Mouse (Mus musculus): ENCODE measurements at regions not wholly inside any gene's neighbourhood (a gene's known extent, or its start where the extent isn't known, plus 50 kb on each side); places are given as distances from the start of the nearest gene placed in this dataset.

GRCm38 (mm10) chr4:55670258-55670657, 138.0 kb upstream of the Klf4 start:
- no peaks in the 10 kb centered on the region for H3K9me3 ChIP-seq (replicated peaks)
- no peak overlapping the region for H3K4me2 ChIP-seq
- no peak for ATAC-seq (replicated peaks; ENCODE audit: low FRiP score)
- no peak overlapping the region for H3K4me3 ChIP-seq (replicated peaks)
- no peaks in the 10 kb centered on the region for H3K36me3 ChIP-seq
- H3K27me3 ChIP-seq, result no peaks in the 10 kb centered on the region
- H3K27ac ChIP-seq, result no peak overlapping the region
- H3K9ac ChIP-seq, result no peak overlapping the region
- H3K4me1 ChIP-seq, result no peaks in the 10 kb centered on the region
- WGBS, result 70% methylated on average over 4 of the region's 4 CpGs

- ATAC-seq (replicated peaks; ENCODE audit: low FRiP score), result no peak
- Histone ChIP-seq H3K9ac (no peak overlapping the region), H3K36me3 (no peaks in the 10 kb centered on the region), H3K27me3 (no peaks in the 10 kb centered on the region), H3K4me2 (no peak overlapping the region), H3K27ac (no peak overlapping the region), H3K9me3 (replicated peaks) (no peaks in the 10 kb centered on the region), H3K4me1 (no peaks in the 10 kb centered on the region), H3K4me3 (replicated peaks) (no peak overlapping the region)
- WGBS, result 88% methylated on average over 4 of the region's 4 CpGs
Measured at GRCm38 (mm10) chr4:55664822-55665221, 132.6 kb upstream of the Klf4 start.

- no peak overlapping the region for H3K9ac ChIP-seq
- H3K4me3 ChIP-seq (replicated peaks), result no peak overlapping the region
- H3K9me3 ChIP-seq (replicated peaks), result no peaks in the 10 kb centered on the region
- no peak overlapping the region for H3K4me2 ChIP-seq
- no peaks in the 10 kb centered on the region for H3K36me3 ChIP-seq
- H3K27me3 ChIP-seq, result no peaks in the 10 kb centered on the region
- 12% methylated on average over 5 of the region's 5 CpGs for WGBS
- H3K4me1 ChIP-seq, result no peaks in the 10 kb centered on the region
- no peak overlapping the region for H3K27ac ChIP-seq
- peak; percentile 47 for ATAC-seq (replicated peaks; ENCODE audit: low FRiP score)
Measured at GRCm38 (mm10) chr4:55663856-55664255, 131.6 kb upstream of the Klf4 start.

- Histone ChIP-seq H3K27me3 (no peaks in the 10 kb centered on the region), H3K4me1 (no peaks in the 10 kb centered on the region)
- ATAC-seq (replicated peaks; ENCODE audit: low FRiP score), result no peak
Measured at GRCm38 (mm10) chr4:55662041-55662440, 129.8 kb upstream of the Klf4 start.

GRCm38 (mm10) chr4:55658904-55659303, 126.6 kb upstream of the Klf4 start:
- no peak overlapping the region for H3K9ac ChIP-seq
- no peaks in the 10 kb centered on the region; the same call in 1 of the 2 replicates for H3K27me3 ChIP-seq
- no peak overlapping the region for H3K4me2 ChIP-seq
- H3K4me1 ChIP-seq, result no peaks in the 10 kb centered on the region
- H3K27ac ChIP-seq, result no peak overlapping the region
- WGBS, result 91% methylated on average over 6 of the region's 6 CpGs
- no peak for ATAC-seq (replicated peaks; ENCODE audit: low FRiP score)
- no peaks in the 10 kb centered on the region for H3K36me3 ChIP-seq
- no peaks in the 10 kb centered on the region for H3K9me3 ChIP-seq (replicated peaks)
- no peak overlapping the region for H3K4me3 ChIP-seq (replicated peaks)

More at GRCm38 (mm10) chr4:55662041-55662440, 129.8 kb upstream of the Klf4 start:
- Histone ChIP-seq H3K4me3 (replicated peaks) (no peak overlapping the region), H3K27ac (no peak overlapping the region), H3K9me3 (replicated peaks) (no peaks in the 10 kb centered on the region), H3K36me3 (no peaks in the 10 kb centered on the region), H3K9ac (no peak overlapping the region), H3K4me2 (no peak overlapping the region)
- 48% methylated on average over 5 of the region's 5 CpGs for WGBS

GRCm38 (mm10) chr4:55655329-55655728, 123.1 kb upstream of the Klf4 start:
- Histone ChIP-seq H3K36me3 (no peaks in the 10 kb centered on the region), H3K9me3 (replicated peaks) (no peaks in the 10 kb centered on the region), H3K9ac (no peak overlapping the region), H3K4me3 (replicated peaks) (no peak overlapping the region), H3K27ac (no peak overlapping the region), H3K27me3 (peaks cover 9% of the 10 kb centered on the region), H3K4me1 (peaks cover 7% of the 10 kb centered on the region), H3K4me2 (no peak overlapping the region)
- ATAC-seq (replicated peaks; ENCODE audit: low FRiP score), result no peak
- 89% methylated on average over 2 of the region's 2 CpGs for WGBS

- ATAC-seq (replicated peaks; ENCODE audit: low FRiP score), result no peak
- 80% methylated on average over 5 of the region's 5 CpGs for WGBS
- Histone ChIP-seq H3K9ac (no peak overlapping the region), H3K36me3 (no peaks in the 10 kb centered on the region), H3K27me3 (peaks cover 18% of the 10 kb centered on the region), H3K27ac (no peak overlapping the region), H3K4me2 (no peak overlapping the region), H3K4me3 (replicated peaks) (no peak overlapping the region), H3K9me3 (replicated peaks) (no peaks in the 10 kb centered on the region), H3K4me1 (peaks cover 11% of the 10 kb centered on the region)
Measured at GRCm38 (mm10) chr4:55652628-55653027, 120.4 kb upstream of the Klf4 start.

GRCm38 (mm10) chr4:55651811-55652410, 119.6 kb upstream of the Klf4 start:
- H3K27me3 ChIP-seq, result peaks cover 23% of the 10 kb centered on the region
- H3K4me1 ChIP-seq, result peaks cover 11% of the 10 kb centered on the region
- peak overlapping the region; percentile 90 for H3K4me2 ChIP-seq
- peak overlapping the region; percentile 62 for H3K9ac ChIP-seq
- no peaks in the 10 kb centered on the region for H3K9me3 ChIP-seq (replicated peaks)
- H3K36me3 ChIP-seq, result no peaks in the 10 kb centered on the region
- H3K27ac ChIP-seq, result peak overlapping the region; percentile 96
- WGBS, result 15% methylated on average over 12 of the region's 12 CpGs
- ATAC-seq (replicated peaks; ENCODE audit: low FRiP score), result 0 out of 2 replicates have a peak, but pooled peaks have one; percentile 31
- peak overlapping the region; percentile 59 for H3K4me3 ChIP-seq (replicated peaks)

GRCm38 (mm10) chr4:55651051-55651763, 118.9 kb upstream of the Klf4 start:
- Histone ChIP-seq H3K9me3 (replicated peaks) (no peaks in the 10 kb centered on the region), H3K4me1 (peaks cover 11% of the 10 kb centered on the region), H3K9ac (peak overlapping the region; percentile 62), H3K4me3 (replicated peaks) (peak overlapping the region; percentile 59), H3K4me2 (peak overlapping the region; percentile 90), H3K27me3 (peaks cover 23% of the 10 kb centered on the region), H3K36me3 (no peaks in the 10 kb centered on the region), H3K27ac (peak overlapping the region; percentile 96)
- under 1% methylated on average over 51 of the region's 56 CpGs for WGBS
- peak; percentile 92 for ATAC-seq (replicated peaks; ENCODE audit: low FRiP score)

GRCm38 (mm10) chr4:55650186-55650585, 117.9 kb upstream of the Klf4 start:
- H3K27ac ChIP-seq, result peak overlapping the region; percentile 96; the same call in 1 of the 2 replicates
- H3K27me3 ChIP-seq, result peaks cover 23% of the 10 kb centered on the region
- H3K4me1 ChIP-seq, result peaks cover 11% of the 10 kb centered on the region
- no peak for ATAC-seq (replicated peaks; ENCODE audit: low FRiP score)
- H3K4me2 ChIP-seq, result peak overlapping the region; percentile 90
- 50% methylated on average over 7 of the region's 7 CpGs for WGBS
- no peak overlapping the region for H3K9ac ChIP-seq
- no peaks in the 10 kb centered on the region for H3K9me3 ChIP-seq (replicated peaks)
- no peaks in the 10 kb centered on the region for H3K36me3 ChIP-seq
- no peak overlapping the region for H3K4me3 ChIP-seq (replicated peaks)

- no peak overlapping the region for H3K4me2 ChIP-seq
- no peak overlapping the region for H3K27ac ChIP-seq
- no peaks in the 10 kb centered on the region for H3K9me3 ChIP-seq (replicated peaks)
- WGBS, result 51% methylated on average over 7 of the region's 7 CpGs
- ATAC-seq (replicated peaks; ENCODE audit: low FRiP score), result no peak
- no peak overlapping the region for H3K9ac ChIP-seq
- H3K36me3 ChIP-seq, result no peaks in the 10 kb centered on the region
- H3K27me3 ChIP-seq, result peaks cover 23% of the 10 kb centered on the region
- H3K4me1 ChIP-seq, result peaks cover 11% of the 10 kb centered on the region
- H3K4me3 ChIP-seq (replicated peaks), result no peak overlapping the region
Measured at GRCm38 (mm10) chr4:55648376-55648775, 116.1 kb upstream of the Klf4 start.

GRCm38 (mm10) chr4:55645432-55645831, 113.2 kb upstream of the Klf4 start:
- peaks cover 14% of the 10 kb centered on the region; the same call in 1 of the 2 replicates for H3K27me3 ChIP-seq
- 41% methylated on average over 3 of the region's 3 CpGs for WGBS
- no peak overlapping the region for H3K9ac ChIP-seq

More at GRCm38 (mm10) chr4:55645432-55645831, 113.2 kb upstream of the Klf4 start:
- Histone ChIP-seq H3K4me1 (peaks cover 5% of the 10 kb centered on the region), H3K4me2 (no peak overlapping the region), H3K36me3 (no peaks in the 10 kb centered on the region), H3K9me3 (replicated peaks) (no peaks in the 10 kb centered on the region), H3K4me3 (replicated peaks) (no peak overlapping the region), H3K27ac (no peak overlapping the region)
- no peak for ATAC-seq (replicated peaks; ENCODE audit: low FRiP score)

Measured in kidney, embryonic 15.5 days (tissue).